Mouse (Mus musculus): Measurements from ENCODE around the gene Pcbp4. TPM values are rescaled to one million over a fixed set of nuclear protein-coding genes. Genes with fewer than 3 reads are reported as not detected.

Gene Pcbp4
- 100 to 1,000 TPM; 181 to 197 TPM for total RNA-seq (2021)

- DNase-seq (ENCODE audit: low spot score in 2 of 2): peak; percentile 55 to 60
- intact Hi-C loops (cut with DNase I): no loop called here
Measured at GRCm38 (mm10) chr9:106453271-106454070, at the start of gene Pcbp4. TSS of gene Pcbp4 (plus strand) at chr9:106453291.

GRCm38 (mm10) chr9:106405275-106405674 lies 47.8 kb upstream of the Pcbp4 start:
- intact Hi-C loops (cut with DNase I): no loop called here
- no peak for DNase-seq (ENCODE audit: low spot score in 2 of 2)

- intact Hi-C loops (cut with DNase I): no loop called here
- DNase-seq (ENCODE audit: low spot score in 2 of 2): peak; percentile 51 to 70
Measured at GRCm38 (mm10) chr9:106406443-106407078, 46.5 kb upstream of the Pcbp4 start.

GRCm38 (mm10) chr9:106409096-106409495 lies 44.0 kb upstream of the Pcbp4 start:
- DNase-seq (ENCODE audit: low spot score in 2 of 2): no peak
- intact Hi-C loops (cut with DNase I): no loop called here

GRCm38 (mm10) chr9:106410086-106410650 lies 42.9 kb upstream of the Pcbp4 start:
- DNase-seq (ENCODE audit: low spot score in 2 of 2): no peak
- intact Hi-C loops (cut with DNase I): no loop called here

- peak; percentile 71 for DNase-seq (ENCODE audit: low spot score in 2 of 2)
Measured at GRCm38 (mm10) chr9:106411091-106411594, 41.9 kb upstream of the Pcbp4 start.

GRCm38 (mm10) chr9:106411729-106412128 lies 41.4 kb upstream of the Pcbp4 start:
- intact Hi-C loops (cut with DNase I): no loop called here
- no peak for DNase-seq (ENCODE audit: low spot score in 2 of 2)

More at GRCm38 (mm10) chr9:106411091-106411594, 41.9 kb upstream of the Pcbp4 start:
- intact Hi-C loops (cut with DNase I): no loop called here

- no peak for DNase-seq (ENCODE audit: low spot score in 2 of 2)
- intact Hi-C loops (cut with DNase I): no loop called here
Measured at GRCm38 (mm10) chr9:106412210-106412609, 40.9 kb upstream of the Pcbp4 start.

- no peak for DNase-seq (ENCODE audit: low spot score in 2 of 2)
- intact Hi-C loops (cut with DNase I): no loop called here
Measured at GRCm38 (mm10) chr9:106413606-106414005, 39.5 kb upstream of the Pcbp4 start.

- intact Hi-C loops (cut with DNase I): no loop called here
- DNase-seq (ENCODE audit: low spot score in 2 of 2): no peak
Measured at GRCm38 (mm10) chr9:106416826-106417225, 36.3 kb upstream of the Pcbp4 start.

GRCm38 (mm10) chr9:106417841-106418625 lies 35.1 kb upstream of the Pcbp4 start:
- DNase-seq (ENCODE audit: low spot score in 2 of 2): peak; percentile 94 to 96
- intact Hi-C loops (cut with DNase I): loop anchor here (1.0 to 2.0 kb wide), 2 partner anchors 50 to 117 kb away; partner anchors contain the start of gene Dusp7

GRCm38 (mm10) chr9:106420608-106421007 lies 32.5 kb upstream of the Pcbp4 start:
- no peak for DNase-seq (ENCODE audit: low spot score in 2 of 2)
- intact Hi-C loops (cut with DNase I): loop anchor here (1.0 kb wide), 2 partner anchors 114 to 131 kb away; no protein-coding TSS in a partner anchor

GRCm38 (mm10) chr9:106421033-106421864 lies 31.8 kb upstream of the Pcbp4 start:
- no peak for DNase-seq (ENCODE audit: low spot score in 2 of 2)
- intact Hi-C loops (cut with DNase I): loop anchor here (1.0 kb wide), 2 partner anchors 115 to 132 kb away; no protein-coding TSS in a partner anchor

- intact Hi-C loops (cut with DNase I): loop anchor here (1.0 kb wide), 2 partner anchors 116 to 133 kb away; no protein-coding TSS in a partner anchor
- DNase-seq (ENCODE audit: low spot score in 2 of 2): peak; percentile 80 to 88
Measured at GRCm38 (mm10) chr9:106421865-106422160, 31.3 kb upstream of the Pcbp4 start.

GRCm38 (mm10) chr9:106428719-106429220 lies 24.3 kb upstream of the Pcbp4 start:
- DNase-seq (ENCODE audit: low spot score in 2 of 2): peak in 1 of 2 experiments; percentile 38
- intact Hi-C loops (cut with DNase I): loop anchor here (2.0 kb wide), 1 partner anchor 48 kb away; the partner anchor contains the start of gene Parp3

GRCm38 (mm10) chr9:106429221-106430014 lies 23.7 kb upstream of the Pcbp4 start, which contains the start of gene Rpl29:
TSS of gene Rpl29 (plus strand) at chr9:106429454.
- intact Hi-C loops (cut with DNase I): loop anchor here (2.0 kb wide), 1 partner anchor 47 kb away; the partner anchor contains the start of gene Parp3
- peak; percentile 93 for DNase-seq (ENCODE audit: low spot score in 2 of 2)

GRCm38 (mm10) chr9:106430015-106430264 lies 23.2 kb upstream of the Pcbp4 start:
- no peak for DNase-seq (ENCODE audit: low spot score in 2 of 2)
- intact Hi-C loops (cut with DNase I): no loop called here

- intact Hi-C loops (cut with DNase I): no loop called here
- DNase-seq (ENCODE audit: low spot score in 2 of 2): no peak
Measured at GRCm38 (mm10) chr9:106433389-106433788, 19.7 kb upstream of the Pcbp4 start.

All from left cerebral cortex, postnatal 36 days (tissue).